Mouse (Mus musculus): ENCODE data around the gene Lrig1.

GRCm38 (mm10) chr6:94649637-94650036, 50.3 kb downstream of the Lrig1 start:
- TF ChIP-seq FLI1 (IDR thresholded peaks at IDR 0.05; ENCODE audit: low read length) (no peak), GATA1 (IDR thresholded peaks at IDR 0.05; ENCODE audit: borderline replicate concordance, low read length) (no peak)

Measured in megakaryocyte, embryonic 14.5 days (primary cell).